Mouse (Mus musculus): ENCODE measurements around the gene Ranbp6. TPM values are rescaled to one million over a fixed set of nuclear protein-coding genes. Genes with fewer than 3 reads are reported as not detected.

Ranbp6 gene
- polyA plus RNA-seq, 1 experiment = 21.6 TPM

DNA sequence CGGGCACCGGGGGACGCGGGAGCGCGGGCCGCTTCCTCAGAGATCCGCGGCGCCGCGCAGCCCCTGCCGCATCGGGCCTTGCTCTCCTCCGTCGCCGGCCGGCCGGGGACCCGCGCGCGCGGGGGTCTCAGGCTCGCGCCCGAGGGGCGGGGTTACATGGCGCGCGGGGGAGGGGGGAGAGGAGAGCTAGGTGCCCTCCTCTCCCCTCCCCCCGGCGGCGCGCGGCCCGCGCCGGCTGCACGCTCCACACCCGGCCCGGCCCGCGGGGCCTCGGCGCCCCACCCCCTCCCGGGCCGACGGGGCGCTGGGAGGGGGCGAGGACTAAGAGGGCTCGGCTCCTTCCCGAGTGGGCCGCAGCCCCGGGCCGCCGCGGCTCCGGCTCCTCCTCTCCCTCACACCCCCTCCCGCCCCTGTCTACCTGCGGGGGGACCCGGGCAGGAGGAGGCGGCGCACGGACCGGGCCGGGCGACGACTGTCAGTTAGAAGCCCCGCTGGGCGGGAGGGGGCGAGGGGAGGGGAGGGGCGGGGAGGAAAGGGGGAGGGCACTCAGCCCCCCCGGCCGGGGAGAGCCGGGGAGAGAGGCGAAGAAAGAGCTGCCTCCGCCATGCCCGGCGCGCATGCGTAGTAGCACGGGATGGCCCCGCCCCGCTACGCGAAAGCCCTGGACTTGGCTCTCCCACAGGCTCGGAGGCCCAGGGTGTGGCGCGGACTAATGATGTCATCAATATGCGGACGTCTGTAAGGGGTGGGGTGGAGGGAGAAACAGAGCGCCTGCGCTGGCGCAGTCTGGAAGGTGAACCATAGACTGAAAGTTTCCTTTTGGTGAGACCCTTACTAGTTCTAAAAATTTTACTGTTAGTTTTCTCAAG, 6.6 kb downstream of the Ranbp6 start, which contains the start of gene 9930021J03Rik:
9930021J03Rik (minus strand) TSS at position 73 of the 869 bp plus-strand sequence.
- DNase-seq (ENCODE audit: low read depth) = peak; percentile 100

DNA sequence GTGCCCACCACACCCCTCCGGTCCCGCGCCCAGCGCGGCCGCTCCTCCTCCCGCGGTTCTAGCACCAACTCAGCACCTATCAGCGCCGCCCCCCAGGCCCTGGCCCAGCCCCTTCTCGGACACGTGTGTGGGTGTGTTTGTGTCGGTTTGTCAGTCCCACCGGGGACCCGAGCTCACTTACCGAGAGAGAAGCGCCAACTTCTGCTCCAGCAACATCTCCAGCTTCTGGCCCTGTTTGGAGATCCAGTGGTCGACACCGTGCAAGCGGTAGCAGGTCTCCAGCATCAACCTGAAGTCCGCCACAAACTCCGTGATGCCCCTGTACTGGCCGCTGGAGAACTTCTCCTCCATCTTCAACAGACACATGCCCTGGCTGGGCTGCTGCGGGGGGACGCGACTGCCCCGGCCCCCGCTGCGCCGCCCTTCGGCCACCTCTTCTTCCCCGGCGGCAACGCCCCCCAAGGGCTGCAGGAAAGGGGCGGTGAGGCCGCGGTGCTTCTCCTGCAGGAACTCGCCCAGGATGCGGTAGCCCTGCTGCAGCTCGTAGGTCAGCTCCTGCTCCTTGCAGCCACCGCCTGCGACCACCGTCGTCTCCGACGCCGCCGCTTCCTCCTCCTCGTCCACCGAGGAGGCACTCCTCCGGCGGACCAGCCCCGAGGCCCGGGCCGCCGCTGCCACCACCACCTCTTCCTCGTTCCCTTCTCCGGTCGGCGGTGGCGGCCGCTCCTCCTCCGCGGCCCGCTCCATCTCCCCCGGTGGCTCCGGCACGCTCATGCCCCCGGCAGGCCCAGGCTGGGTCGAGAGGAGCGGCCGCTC, 7.5 kb downstream of the Ranbp6 start:
- DNase-seq (ENCODE audit: low read depth) = peak; percentile 71
- no peak for TF ChIP-seq CTCF (IDR thresholded peaks at IDR 0.05; ENCODE audit: borderline replicate concordance, extremely low read depth, insufficient read depth, insufficient read length)
- TF ChIP-seq POLR2A (IDR thresholded peaks at IDR 0.05; ENCODE audit: borderline replicate concordance, extremely low read depth, insufficient read depth, insufficient read length, poor library complexity, severe bottlenecking) = no peak

More for the DNA sequence above, 6.6 kb downstream of the Ranbp6 start, which contains the start of gene 9930021J03Rik:
- TF ChIP-seq POLR2A (IDR thresholded peaks at IDR 0.05; ENCODE audit: borderline replicate concordance, extremely low read depth, insufficient read depth, insufficient read length, poor library complexity, severe bottlenecking) (peak; percentile 58), CTCF (IDR thresholded peaks at IDR 0.05; ENCODE audit: borderline replicate concordance, extremely low read depth, insufficient read depth, insufficient read length) (no peak)

DNA sequence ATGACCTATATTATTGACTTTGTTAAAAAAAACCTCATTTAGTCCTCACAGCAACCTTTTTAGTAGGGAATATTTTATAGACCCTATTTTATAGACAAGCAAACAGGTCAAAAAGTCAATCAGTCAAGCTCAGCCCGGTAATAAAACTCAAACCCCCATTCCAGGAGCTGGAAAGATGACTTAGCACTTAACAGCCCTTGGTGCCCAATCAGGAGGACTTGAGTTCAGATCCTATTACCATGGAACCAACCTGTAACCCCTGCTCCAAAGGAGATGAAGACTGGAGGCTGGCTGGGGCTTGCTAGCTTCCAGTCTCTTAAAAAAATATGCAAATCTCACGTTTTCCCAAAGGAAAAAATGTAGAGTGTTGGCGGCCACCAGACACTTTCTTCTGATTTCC, 8.8 kb downstream of the Ranbp6 start:
- no peak for TF ChIP-seq POLR2A (IDR thresholded peaks at IDR 0.05; ENCODE audit: borderline replicate concordance, extremely low read depth, insufficient read depth, insufficient read length, poor library complexity, severe bottlenecking)
- no peak for TF ChIP-seq CTCF (IDR thresholded peaks at IDR 0.05; ENCODE audit: borderline replicate concordance, extremely low read depth, insufficient read depth, insufficient read length)
- no peak for DNase-seq (ENCODE audit: low read depth)

DNA sequence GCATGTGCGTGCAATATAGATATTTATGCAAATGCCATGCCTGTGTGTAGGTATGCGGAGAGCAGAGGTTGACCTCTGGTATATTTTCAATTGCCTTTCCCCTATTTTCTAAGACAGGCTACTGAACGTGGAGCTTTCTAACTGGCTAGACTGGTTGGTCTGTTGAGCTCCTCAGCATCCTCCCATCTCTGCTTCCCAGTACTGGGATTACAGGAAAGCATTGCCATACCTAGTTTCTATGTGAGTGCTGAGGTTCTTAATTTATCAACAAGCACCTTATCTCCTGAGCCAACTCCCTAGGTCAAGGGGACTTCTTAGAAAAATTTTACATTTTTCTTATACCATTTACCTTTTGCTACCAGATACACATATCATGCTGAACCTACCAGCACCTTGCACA, 15.4 kb downstream of the Ranbp6 start:
- no peak for DNase-seq (ENCODE audit: low read depth)
- no peak for TF ChIP-seq CTCF (IDR thresholded peaks at IDR 0.05; ENCODE audit: borderline replicate concordance, extremely low read depth, insufficient read depth, insufficient read length)
- TF ChIP-seq POLR2A (IDR thresholded peaks at IDR 0.05; ENCODE audit: borderline replicate concordance, extremely low read depth, insufficient read depth, insufficient read length, poor library complexity, severe bottlenecking) = no peak

DNA sequence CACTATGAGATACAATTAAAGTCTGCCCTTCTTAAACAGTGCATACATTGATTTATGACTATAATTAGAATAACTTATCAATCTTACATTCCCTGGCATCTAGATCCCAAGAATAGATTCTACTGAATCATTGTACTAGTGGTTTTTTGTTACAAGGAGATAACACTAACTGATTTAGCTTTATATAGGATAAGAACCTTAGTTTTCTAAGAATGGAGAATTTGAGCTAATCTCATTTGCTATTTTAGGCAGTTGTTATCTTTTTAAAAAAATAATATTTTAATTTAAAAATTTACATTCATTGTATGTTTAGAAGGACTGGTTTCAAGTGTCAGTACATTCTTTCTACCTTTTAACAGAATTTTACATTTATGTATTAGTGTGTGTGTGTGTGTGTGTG, 24.8 kb downstream of the Ranbp6 start:
- DNase-seq (ENCODE audit: low read depth) = no peak
- TF ChIP-seq CTCF (IDR thresholded peaks at IDR 0.05; ENCODE audit: borderline replicate concordance, extremely low read depth, insufficient read depth, insufficient read length) = no peak
- no peak for TF ChIP-seq POLR2A (IDR thresholded peaks at IDR 0.05; ENCODE audit: borderline replicate concordance, extremely low read depth, insufficient read depth, insufficient read length, poor library complexity, severe bottlenecking)

DNA sequence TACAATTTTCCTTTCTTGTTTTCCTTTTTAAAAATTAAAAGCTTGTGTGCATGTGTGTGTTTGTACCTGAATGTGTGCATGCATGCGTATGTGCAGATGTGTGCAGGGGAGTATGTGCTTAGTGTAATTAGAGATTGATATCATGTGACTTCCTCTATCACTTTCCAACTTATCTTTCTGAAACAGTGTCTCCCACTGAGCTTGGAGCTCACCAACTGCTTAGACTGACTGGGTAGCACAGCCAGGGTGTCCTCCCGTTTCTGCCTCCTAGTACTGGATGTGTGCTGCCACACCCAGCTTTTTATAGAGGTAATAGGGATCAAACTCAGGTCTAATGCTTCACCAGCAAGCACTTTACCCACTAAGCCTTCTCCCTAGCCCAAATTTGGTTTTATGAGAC, 29.9 kb downstream of the Ranbp6 start:
- DNase-seq (ENCODE audit: low read depth) = no peak
- TF ChIP-seq POLR2A (IDR thresholded peaks at IDR 0.05; ENCODE audit: borderline replicate concordance, extremely low read depth, insufficient read depth, insufficient read length, poor library complexity, severe bottlenecking) = no peak
- no peak for TF ChIP-seq CTCF (IDR thresholded peaks at IDR 0.05; ENCODE audit: borderline replicate concordance, extremely low read depth, insufficient read depth, insufficient read length)

Other genes starting within 250 kb of the Ranbp6 start
- gene Ermp1, start 164.6 kb downstream of the Ranbp6 start, polyA plus RNA-seq (2012; rRNA removed) = 9.4 and 12.8 TPM in 2 replicates
- gene Mlana, start 115.2 kb downstream of the Ranbp6 start, polyA plus RNA-seq (2012; rRNA removed) = 0.16 and 0.19 TPM in 2 replicates
- gene 9930021J03Rik, start 7.0 kb downstream of the Ranbp6 start, polyA plus RNA-seq (2012; rRNA removed) = 30.9 and 32.6 TPM in 2 replicates
- gene Il33, start 112.1 kb upstream of the Ranbp6 start, polyA plus RNA-seq (2012; rRNA removed) = 0.43 and 0.79 TPM in 2 replicates
- gene Trpd52l3, start 190.8 kb upstream of the Ranbp6 start, polyA plus RNA-seq (2012; rRNA removed) = not detected in 2 replicates
- 128 and 165 TPM in 2 replicates for gene Uhrf2, start 217.5 kb upstream of the Ranbp6 start, polyA plus RNA-seq (2012; rRNA removed)

Data from brain, embryonic 14.5 days (tissue).